ENCODE assay signal across 11 mouse cellular contexts in genomic region chr15:101053832-101054459, GRCm38 (mm10). TPM values are rescaled to one million over a fixed set of nuclear protein-coding genes. Genes with fewer than 3 reads are reported as not detected.
A peak's percentile ranks its signal among the peaks of the same experiment; 100 is the strongest.
DNase-seq lines count a peak whose midpoint lies in the region; ATAC-seq and TF ChIP-seq lines count a peak whose summit lies in the region.
"Had no signal": no experiment of that assay in that cellular context is flagged by ENCODE, and none has a peak within 500 bp of the region (broad histone marks: within the 10 kb centered on the region; RNA-seq: fewer than 3 reads in every experiment).

No protein-coding gene starts in this region.

- H3K27ac ChIP-seq in liver, embryonic 16.5 days (ENCODE audit: low read length): no peak overlapping the region

- peaks cover 5% of the 10 kb centered on the region for H3K9me3 ChIP-seq in E14TG2a.4 (ENCODE audit: low read length)
- no peaks in the 10 kb centered on the region for H3K9me3 ChIP-seq in liver, embryonic 16.5 days (replicated peaks; ENCODE audit: control insufficient read depth, low read length)

- H3K36me3 ChIP-seq in E14TG2a.4 (ENCODE audit: insufficient read depth, low read length): no peaks in the 10 kb centered on the region
- H3K36me3 ChIP-seq in liver, embryonic 16.5 days (ENCODE audit: control insufficient read depth, insufficient read depth): no peaks in the 10 kb centered on the region

- TF ChIP-seq CTCF in E14TG2a.4 (conservative IDR thresholded peaks at IDR 0.05; ENCODE audit: low read length): no peak

- peak; percentile 61 for DNase-seq in embryo, embryonic 9.5 days (ENCODE audit: extremely low spot score)
- DNase-seq in embryo, embryonic 11 days: no peak
- DNase-seq in cerebellum, adult 11 months: no peak
- no peak for DNase-seq in frontal cortex, postnatal 10 days (ENCODE audit: low spot score in 2 of 2)
- DNase-seq in thymus, adult 18-20 months: no peak
- DNase-seq: adrenal gland, adult 8-10 months had no signal

- peaks cover 88% of the 10 kb centered on the region for H3K27me3 ChIP-seq in E14TG2a.4 (ENCODE audit: insufficient read depth, low read length)
- peaks cover 52% of the 10 kb centered on the region for H3K27me3 ChIP-seq in liver, embryonic 16.5 days (ENCODE audit: control insufficient read depth, insufficient read depth, low read depth, low read length)

- H3K4me3 ChIP-seq in E14TG2a.4 (replicated peaks; ENCODE audit: low read length): peak overlapping the region; percentile 76
- H3K4me3 ChIP-seq in liver, embryonic 16.5 days (ENCODE audit: low read depth, low read length): peak overlapping the region; percentile 36; the same call in 1 of the 2 replicates

- no peak overlapping the region for H3K9ac ChIP-seq in liver, embryonic 16.5 days (ENCODE audit: low read depth, low read length)

- peaks cover 11% of the 10 kb centered on the region for H3K4me1 ChIP-seq in E14TG2a.4 (replicated peaks; ENCODE audit: low read depth, low read length)
- H3K4me1 ChIP-seq in liver, embryonic 16.5 days (ENCODE audit: control insufficient read depth, low read depth, low read length): no peaks in the 10 kb centered on the region

- H3K4me2 ChIP-seq in liver, embryonic 16.5 days (ENCODE audit: low read depth, low read length): peak overlapping the region; percentile 48

- ATAC-seq in granulocyte monocyte progenitor cell, adult 5-6 weeks (replicated peaks; ENCODE audit: poor library complexity, severe bottlenecking): 0 out of 2 replicates have a peak, but pooled peaks have one; percentile 9
- ATAC-seq in liver, embryonic 16.5 days (ENCODE audit: low read depth): no peak

- WGBS in liver, embryonic 16.5 days (ENCODE audit: insufficient replicate concordance): 11% methylated on average over 64 of the region's 65 CpGs

RNA-seq across cellular contexts. Expression of gene Gm47841, which starts 6.7 kb away (rescaled TPM):
- total RNA-seq in granulocyte monocyte progenitor cell, adult 5-6 weeks (2014; fragmentation: Nextera tagmentation): not detected in 2 replicates
- not detected in 2 replicates for total RNA-seq in granulocyte monocyte progenitor cell, adult 5-6 weeks (2017)
- polyA plus RNA-seq in liver, embryonic 16.5 days (2015; fragmentation: Nextera tagmentation; extraction: Ambion mirVana): not detected in 2 replicates
- total RNA-seq: liver, adult 2 months had no signal
- polyA plus RNA-seq: liver, adult 2 months; spleen, adult 2 months had no signal

RNA-seq across cellular contexts. Expression of gene Fignl2, which starts 24.4 kb away (rescaled TPM):
- not detected in 2 replicates for total RNA-seq in granulocyte monocyte progenitor cell, adult 5-6 weeks (2014; fragmentation: Nextera tagmentation)
- total RNA-seq in granulocyte monocyte progenitor cell, adult 5-6 weeks (2017): not detected in 2 replicates
- polyA plus RNA-seq in liver, embryonic 16.5 days (2015; fragmentation: Nextera tagmentation; extraction: Ambion mirVana): 0.07 TPM in 2 replicates
